Mouse (Mus musculus) CH12.LX (cell line): ENCODE measurements around the gene Atxn7. TPM values are rescaled to one million over a fixed set of nuclear protein-coding genes. Genes with fewer than 3 reads are reported as not detected.

Source experiments
- DNase-seq: peaks from one replicate; pipeline ENCODE4 v3.0.0-alpha.2; 2013; ENCODE audit errors: extremely low read depth
- H3K27ac ChIP-seq: 2 replicates; pipeline ENCODE4 v1.5.1; 2012; ENCODE audit warnings: low read depth, mild to moderate bottlenecking, control low read depth, moderate library complexity; ENCODE audit not compliant: insufficient read depth
- H3K27me3 ChIP-seq: replicated peaks from 2 replicates; pipeline ENCODE3; 2012; ENCODE audit warnings: inconsistent platforms
- H3K36me3 ChIP-seq, 2 experiments: replicated peaks in 1 of 2; 2 replicates each; pipeline versions ENCODE3 to v1.6.1; 2012; ENCODE audit warnings: inconsistent platforms in 1 of 2, low read length in 1 of 2, mild to moderate bottlenecking in 1 of 2, mixed read lengths in 1 of 2, moderate library complexity in 1 of 2; ENCODE audit not compliant: control insufficient read depth in 1 of 2, insufficient read depth in 1 of 2
- H3K4me1 ChIP-seq, 2 experiments: 2 replicates each; pipeline ENCODE4 v1.6.1; 2012; ENCODE audit warnings: inconsistent platforms in 1 of 2, moderate library complexity in 1 of 2; ENCODE audit not compliant: insufficient read depth in 2 of 2, control insufficient read depth in 1 of 2
- H3K4me2 ChIP-seq: 2 replicates; pipeline ENCODE4 v1.6.1; 2012; ENCODE audit warnings: low read depth, mild to moderate bottlenecking, control low read depth; ENCODE audit not compliant: poor library complexity, insufficient read depth, severe bottlenecking
- H3K4me3 ChIP-seq, 3 experiments: fragments of 150-350 bp in 1 of 3; sonication (generic) in 1 of 3; replicated peaks in 1 of 3; 2 replicates each; pipeline versions ENCODE3 to v1.5.1; 2011 to 2012; ENCODE audit warnings: low read depth in 2 of 3, low read length in 2 of 3, mild to moderate bottlenecking in 2 of 3, moderate library complexity in 2 of 3, control low read depth in 1 of 3, improper control_type of control experiment in 1 of 3, inconsistent platforms in 1 of 3, mixed read lengths in 1 of 3; ENCODE audit not compliant: poor library complexity in 1 of 3
- H3K79me2 ChIP-seq: replicated peaks from 2 replicates; pipeline ENCODE4 v1.6.1; 2012; ENCODE audit warnings: mild to moderate bottlenecking, moderate library complexity; ENCODE audit not compliant: control insufficient read depth, poor library complexity, insufficient read depth, severe bottlenecking; ENCODE audit errors: extremely low read depth
- H3K9ac ChIP-seq: 2 replicates; pipeline ENCODE4 v1.6.1; 2012; ENCODE audit warnings: low read depth, mild to moderate bottlenecking, control low read depth, moderate library complexity; ENCODE audit not compliant: insufficient read depth
- H3K9me3 ChIP-seq: replicated peaks from 2 replicates; pipeline ENCODE3; 2012; ENCODE audit warnings: low read length, inconsistent platforms, mixed read lengths
- BHLHE40 ChIP-seq: IDR thresholded peaks from 2 replicates; pipeline ENCODE4 v1.6.1; 2011; ENCODE audit warnings: mild to moderate bottlenecking, low read depth, low read length, improper control_type of control experiment
- CHD2 ChIP-seq: IDR thresholded peaks from 2 replicates; pipeline ENCODE4 v1.6.1; 2011; ENCODE audit warnings: low read length, improper control_type of control experiment
- CTCF ChIP-seq, 2 experiments: IDR thresholded peaks in 1 of 2; conservative IDR thresholded peaks in 1 of 2; 2 replicates each; pipeline ENCODE4 v1.5.1; 2011 to 2012; ENCODE audit warnings: low read depth in 2 of 2, low read length in 2 of 2, improper control_type of control experiment in 1 of 2, inconsistent platforms in 1 of 2, mild to moderate bottlenecking in 1 of 2, moderate library complexity in 1 of 2
- E2F4 ChIP-seq: IDR thresholded peaks from 2 replicates; pipeline ENCODE4 v1.6.1; 2011; ENCODE audit warnings: low read depth, low read length, improper control_type of control experiment; ENCODE audit not compliant: insufficient replicate concordance
- ELF1 ChIP-seq: IDR thresholded peaks from 2 replicates; pipeline ENCODE4 v1.6.1; 2014; ENCODE audit warnings: low read depth, mild to moderate bottlenecking, inconsistent platforms, low read length, improper control_type of control experiment
- ETS1 ChIP-seq: conservative IDR thresholded peaks from 2 replicates; pipeline ENCODE4 v1.6.1; 2012; ENCODE audit warnings: low read depth, mild to moderate bottlenecking, inconsistent platforms, low read length, improper control_type of control experiment, moderate library complexity
- HCFC1 ChIP-seq: IDR thresholded peaks from 2 replicates; pipeline ENCODE4 v1.6.1; 2012; ENCODE audit warnings: low read depth, mild to moderate bottlenecking, inconsistent platforms, low read length, improper control_type of control experiment
- JUN ChIP-seq: IDR thresholded peaks from 2 replicates; pipeline ENCODE4 v1.6.1; 2011; ENCODE audit warnings: low read depth, mild to moderate bottlenecking, low read length, improper control_type of control experiment, moderate library complexity; ENCODE audit not compliant: insufficient read depth
- JUND ChIP-seq: conservative IDR thresholded peaks from 2 replicates; pipeline ENCODE4 v1.6.1; 2011; ENCODE audit warnings: low read depth, low read length, improper control_type of control experiment
- KAT2A ChIP-seq: IDR thresholded peaks from 2 replicates; pipeline ENCODE4 v1.6.1; 2012; ENCODE audit warnings: low read length, improper control_type of control experiment, inconsistent platforms; ENCODE audit not compliant: insufficient replicate concordance
- MAFK ChIP-seq: IDR thresholded peaks from 2 replicates; pipeline ENCODE4 v1.6.1; 2011; ENCODE audit warnings: low read length, improper control_type of control experiment; ENCODE audit not compliant: insufficient replicate concordance
- MAX ChIP-seq: IDR thresholded peaks from 2 replicates; pipeline ENCODE4 v1.6.1; 2011; ENCODE audit warnings: low read length, improper control_type of control experiment
- MAZ ChIP-seq: IDR thresholded peaks from 2 replicates; pipeline ENCODE4 v1.6.1; 2012; ENCODE audit warnings: low read depth, mild to moderate bottlenecking, inconsistent platforms, low read length, improper control_type of control experiment, moderate library complexity
- MYC ChIP-seq: IDR thresholded peaks from 2 replicates; pipeline ENCODE4 v1.6.1; 2011; ENCODE audit warnings: low read depth, mild to moderate bottlenecking, improper control_type of control experiment, low read length
- POLR2AphosphoS2 ChIP-seq: IDR thresholded peaks from 2 replicates; pipeline ENCODE4 v1.6.1; 2011; ENCODE audit warnings: low read depth, low read length, improper control_type of control experiment
- RAD21 ChIP-seq: IDR thresholded peaks from 2 replicates; pipeline ENCODE4 v1.6.1; 2011; ENCODE audit warnings: low read depth, mild to moderate bottlenecking, low read length, improper control_type of control experiment, moderate library complexity
- RCOR1 ChIP-seq: conservative IDR thresholded peaks from 2 replicates; pipeline ENCODE4 v1.6.1; 2012; ENCODE audit warnings: low read depth, mild to moderate bottlenecking, inconsistent platforms, low read length, improper control_type of control experiment
- SIN3A ChIP-seq: IDR thresholded peaks from 2 replicates; pipeline ENCODE4 v1.6.1; 2012; ENCODE audit warnings: low read length, improper control_type of control experiment, inconsistent platforms
- SMC3 ChIP-seq: IDR thresholded peaks from 2 replicates; pipeline ENCODE4 v1.6.1; 2011; ENCODE audit warnings: low read depth, low read length, improper control_type of control experiment
- TBP ChIP-seq: conservative IDR thresholded peaks from 2 replicates; pipeline ENCODE4 v1.6.1; 2011; ENCODE audit warnings: low read depth, low read length, improper control_type of control experiment
- TCF12 ChIP-seq: IDR thresholded peaks from 2 replicates; pipeline ENCODE4 v1.6.1; 2014; ENCODE audit warnings: low read depth, mild to moderate bottlenecking, inconsistent platforms, low read length, improper control_type of control experiment
- UBTF ChIP-seq: IDR thresholded peaks from 2 replicates; pipeline ENCODE4 v1.6.1; 2012; ENCODE audit warnings: low read depth, mild to moderate bottlenecking, inconsistent platforms, low read length, improper control_type of control experiment, moderate library complexity
- USF1 ChIP-seq: IDR thresholded peaks from 2 replicates; pipeline ENCODE4 v1.6.1; 2014; ENCODE audit warnings: low read depth, mild to moderate bottlenecking, inconsistent platforms, low read length, improper control_type of control experiment
- ZKSCAN1 ChIP-seq: IDR thresholded peaks from 2 replicates; pipeline ENCODE4 v1.6.1; 2012; ENCODE audit warnings: low read depth, inconsistent platforms, low read length, improper control_type of control experiment, borderline replicate concordance
- ZMIZ1 ChIP-seq: IDR thresholded peaks from 2 replicates; pipeline ENCODE4 v1.6.1; 2012; ENCODE audit warnings: low read depth, mild to moderate bottlenecking, inconsistent platforms, low read length, improper control_type of control experiment
- ZNF384 ChIP-seq: IDR thresholded peaks from 2 replicates; pipeline ENCODE4 v1.6.1; 2012; ENCODE audit warnings: low read depth, low read length, improper control_type of control experiment, inconsistent platforms
- dilution Hi-C: fragments of 300-500 bp; cut with MboI; formaldehyde crosslinking; loops from 2 replicates; pipeline ENCODE4 v1.14.3; 2020; ENCODE audit warnings: low sequenced_read_pairs; ENCODE audit not compliant: extremely low pct_unique_long_range_greater_than_20kb, extremely low pct_ligation_motif_present
- in situ Hi-C: fragments of 300-500 bp; cut with MboI; formaldehyde crosslinking; loops from 3 replicates; pipeline ENCODE4 v1.14.3; 2019; ENCODE audit warnings: low sequenced_read_pairs, low pct_ligation_motif_present, low pct_unique_long_range_greater_than_20kb, mixed read lengths
- polyA plus RNA-seq: library from polyadenylated mRNA; unstranded; fragments of >175 nt; gene quantifications from 2 replicates; pipeline ENCODE4 v1.2.1, GENCODE M21; 2012; ENCODE audit warnings: low read depth; ENCODE audit not compliant: insufficient read length
- total RNA-seq, 2 experiments: library from RNA; depleted of rRNA; stranded (reverse); fragments of 300-350 nt in 1 of 2; fragments of >200 nt in 1 of 2; gene quantifications; 2 replicates each; pipeline ENCODE4 v1.2.3; 2012 to 2014

Atxn7 gene
- total and polyA plus RNA-seq, 3 experiments: 2.1 to 6.6 (median 2.3) TPM

DNA sequence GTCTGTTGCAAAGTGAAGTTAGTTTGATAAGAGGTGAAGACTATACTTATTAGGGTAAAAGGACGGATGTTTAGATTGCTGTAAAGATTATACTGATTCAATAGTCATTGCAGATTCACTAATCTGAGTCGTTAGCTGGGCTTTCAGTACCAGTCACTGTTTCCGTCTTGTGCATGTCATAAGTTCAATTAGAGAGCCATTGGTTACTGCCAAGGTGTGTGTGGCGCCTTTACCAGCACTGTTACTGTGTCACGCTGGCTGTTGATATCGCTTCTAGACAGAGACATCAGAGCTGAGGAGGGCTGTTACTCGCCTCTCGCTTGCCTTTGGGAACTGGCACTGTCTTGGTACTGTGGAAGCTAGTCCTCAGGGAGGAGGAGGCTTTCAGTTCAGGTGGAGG, 64.6 kb downstream of the Atxn7 start:
- Histone ChIP-seq H3K27ac (no peak overlapping the region), H3K9ac (no peak overlapping the region), H3K4me1 (peaks cover 0 to 7% of the 10 kb centered on the region in 2 experiments; a peak in 1 of 4 replicates), H3K4me3 (no peak overlapping the region), H3K9me3 (no peaks in the 10 kb centered on the region), H3K79me2 (no peaks in the 10 kb centered on the region), H3K36me3 (peaks cover 2 to 31% of the 10 kb centered on the region in 2 experiments), H3K27me3 (no peaks in the 10 kb centered on the region), H3K4me2 (no peak overlapping the region)
- in situ Hi-C loops (no loop called here), dilution Hi-C loops (no loop called here)
- TF ChIP-seq RCOR1 (no peak), CTCF (conservative IDR thresholded peaks at IDR 0.05 in 1 of 2, IDR thresholded peaks at IDR 0.05 in 1 of 2; ENCODE audit: low read depth in 2 of 2, low read length in 2 of 2) (no peak), MAX (no peak), ZKSCAN1 (no peak), RAD21 (no peak), MYC (no peak), TBP (no peak), E2F4 (no peak), USF1 (no peak), ELF1 (no peak), UBTF (no peak), ZMIZ1 (no peak), SMC3 (no peak), ZNF384 (no peak), ETS1 (no peak), MAFK (no peak), POLR2AphosphoS2 (no peak), HCFC1 (no peak), MAZ (no peak), BHLHE40 (no peak)
- no peak for DNase-seq

DNA sequence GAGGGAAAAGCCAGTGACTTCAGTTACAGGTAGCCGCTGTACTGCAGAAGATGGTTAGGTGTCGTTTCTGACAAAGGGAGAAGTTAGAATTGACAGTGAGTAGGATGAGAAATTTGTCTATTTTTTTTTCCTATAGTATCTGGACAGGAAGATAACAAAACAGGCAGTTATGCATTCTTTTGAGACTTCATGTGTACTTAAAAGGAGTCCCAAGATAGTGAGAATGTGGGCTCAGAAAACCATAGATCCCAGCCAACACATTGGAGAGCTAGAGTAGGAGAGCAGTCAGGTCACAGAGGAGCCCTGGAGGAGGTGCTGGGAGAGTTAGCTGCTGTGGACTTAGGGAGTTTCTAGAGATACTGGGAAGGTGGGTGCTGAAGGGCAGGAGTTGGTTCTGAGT, 69.4 kb downstream of the Atxn7 start:
- H3K27ac ChIP-seq: no peak overlapping the region

More for the DNA sequence above, 69.4 kb downstream of the Atxn7 start:
- no peak for TF ChIP-seq JUN
- no peak for TF ChIP-seq TBP
- TF ChIP-seq SIN3A: no peak
- no peak for TF ChIP-seq TCF12
- no peak for TF ChIP-seq KAT2A
- no peak for TF ChIP-seq RAD21
- TF ChIP-seq MAFK: no peak
- TF ChIP-seq JUND: no peak
- no peak for TF ChIP-seq CHD2
- H3K27me3 ChIP-seq: no peaks in the 10 kb centered on the region
- DNase-seq: no peak
- H3K36me3 ChIP-seq: peaks cover 0 to 48% of the 10 kb centered on the region in 2 experiments
- dilution Hi-C loops (no loop called here), in situ Hi-C loops (no loop called here)
- no peak overlapping the region for H3K4me2 ChIP-seq
- H3K79me2 ChIP-seq: no peaks in the 10 kb centered on the region
- H3K4me1 ChIP-seq: peaks cover 0 to 7% of the 10 kb centered on the region in 2 experiments; a peak in 1 of 4 replicates
- no peak overlapping the region for H3K9ac ChIP-seq
- H3K9me3 ChIP-seq: no peaks in the 10 kb centered on the region
- H3K4me3 ChIP-seq: no peak overlapping the region
